ENCODE assay signal across 10 mouse cellular contexts in genomic region chr13:107934691-107935090, GRCm38 (mm10).
DNase-seq lines count a peak whose midpoint lies in the region; ATAC-seq and TF ChIP-seq lines count a peak whose summit lies in the region.
"Had no signal": no experiment of that assay in that cellular context is flagged by ENCODE, and none has a peak within 500 bp of the region (broad histone marks: within the 10 kb centered on the region; RNA-seq: fewer than 3 reads in every experiment).

No protein-coding gene starts in this region.

- no peaks in the 10 kb centered on the region for H3K36me3 ChIP-seq in hindbrain, embryonic 10.5 days
- H3K36me3 ChIP-seq in hindbrain, embryonic 11.5 days (ENCODE audit: control insufficient read depth, insufficient read depth, low read length): no peaks in the 10 kb centered on the region
- H3K36me3 ChIP-seq in liver, embryonic 13.5 days: no peaks in the 10 kb centered on the region

- DNase-seq in hindbrain, embryonic 10.5 days (ENCODE audit: low spot score): no peak
- DNase-seq in hindbrain, embryonic 11.5 days (ENCODE audit: low spot score): no peak
- no peak for DNase-seq in liver, embryonic 13.5 days
- no peak for DNase-seq in cerebellum, adult 2 months
- no peak for DNase-seq in right cerebral cortex, postnatal 10 days (ENCODE audit: low spot score in 2 of 2)
- DNase-seq in right cerebral cortex, postnatal 4 days: no peak
- DNase-seq: adrenal gland, postnatal 36 days; layer of hippocampus, postnatal 36 days had no signal

- peak overlapping the region; percentile 24; the same call in 1 of the 2 replicates for H3K27ac ChIP-seq in hindbrain, embryonic 10.5 days
- no peak overlapping the region for H3K27ac ChIP-seq in hindbrain, embryonic 11.5 days (ENCODE audit: low read depth, low read length)
- H3K27ac ChIP-seq in liver, embryonic 13.5 days: no peak overlapping the region
- no peak overlapping the region for H3K27ac ChIP-seq in cerebellum, adult 2 months (ENCODE audit: insufficient read depth, low read length)

- H3K27me3 ChIP-seq in hindbrain, embryonic 10.5 days (ENCODE audit: insufficient read depth, poor library complexity, severe bottlenecking): no peaks in the 10 kb centered on the region
- no peaks in the 10 kb centered on the region for H3K27me3 ChIP-seq in hindbrain, embryonic 11.5 days (ENCODE audit: control insufficient read depth, insufficient read depth, low read length)
- no peaks in the 10 kb centered on the region for H3K27me3 ChIP-seq in liver, embryonic 13.5 days
- no peaks in the 10 kb centered on the region; the same call in 1 of the 2 replicates for H3K27me3 ChIP-seq in cerebellum, adult 2 months (ENCODE audit: control insufficient read depth, insufficient read depth, low read length)

- no peaks in the 10 kb centered on the region for H3K9me3 ChIP-seq in hindbrain, embryonic 10.5 days
- H3K9me3 ChIP-seq in hindbrain, embryonic 11.5 days (ENCODE audit: control insufficient read depth, low read length): no peaks in the 10 kb centered on the region
- no peaks in the 10 kb centered on the region for H3K9me3 ChIP-seq in liver, embryonic 13.5 days (replicated peaks)

- TF ChIP-seq CTCF in cerebellum, adult 2 months (IDR thresholded peaks at IDR 0.05; ENCODE audit: borderline replicate concordance, insufficient read depth, low read depth, low read length): no peak

- no peak overlapping the region for H3K4me2 ChIP-seq in hindbrain, embryonic 11.5 days (replicated peaks; ENCODE audit: low read depth, low read length)
- peak overlapping the region; percentile 34 for H3K4me2 ChIP-seq in liver, embryonic 13.5 days

- H3K4me1 ChIP-seq in hindbrain, embryonic 10.5 days (replicated peaks): peaks cover 45% of the 10 kb centered on the region
- no peaks in the 10 kb centered on the region for H3K4me1 ChIP-seq in hindbrain, embryonic 11.5 days (replicated peaks; ENCODE audit: control insufficient read depth, insufficient read depth, low read length)
- 0 out of 2 replicates have a peak, but pooled peaks cover 11% of the 10 kb centered on the region for H3K4me1 ChIP-seq in liver, embryonic 13.5 days (replicated peaks)
- no peaks in the 10 kb centered on the region for H3K4me1 ChIP-seq in cerebellum, adult 2 months (ENCODE audit: control insufficient read depth, insufficient read depth, low read length)

- H3K9ac ChIP-seq in hindbrain, embryonic 11.5 days (ENCODE audit: low read depth, low read length): no peak overlapping the region
- H3K9ac ChIP-seq in liver, embryonic 13.5 days: no peak overlapping the region

- no peak overlapping the region for H3K4me3 ChIP-seq in hindbrain, embryonic 10.5 days
- H3K4me3 ChIP-seq in hindbrain, embryonic 11.5 days (ENCODE audit: low read depth, low read length): no peak overlapping the region
- H3K4me3 ChIP-seq in liver, embryonic 13.5 days (replicated peaks): 0 out of 2 replicates have a peak overlapping the region, but pooled peaks have one; percentile 15
- H3K4me3 ChIP-seq in cerebellum, adult 2 months (replicated peaks; ENCODE audit: insufficient read depth, low read depth, low read length): no peak overlapping the region

- ATAC-seq in hindbrain, embryonic 11.5 days (ENCODE audit: low FRiP score): no peak
- ATAC-seq in common myeloid progenitor, adult 5-6 weeks (replicated peaks; ENCODE audit: low read depth, poor library complexity, severe bottlenecking): peak; percentile 23; the same call in 1 of the 2 replicates
- ATAC-seq in granulocyte monocyte progenitor cell, adult 5-6 weeks (replicated peaks; ENCODE audit: poor library complexity, severe bottlenecking): peak; percentile 52
- no peak for ATAC-seq in liver, embryonic 13.5 days (ENCODE audit: low read depth)

- no peak for TF ChIP-seq POLR2A in cerebellum, adult 2 months (IDR thresholded peaks at IDR 0.05; ENCODE audit: borderline replicate concordance, insufficient read depth, low read length)

- 58% methylated on average over 11 of the region's 11 CpGs for WGBS in hindbrain, embryonic 10.5 days
- WGBS in hindbrain, embryonic 11.5 days: 55% methylated on average over 11 of the region's 11 CpGs
- WGBS in liver, embryonic 13.5 days (ENCODE audit: insufficient replicate concordance): 26% methylated on average over 11 of the region's 11 CpGs
- 53% methylated on average over 11 of the region's 11 CpGs for WGBS in cerebellum, adult 2 months

Comparison
In these comparisons a context has a peak if more than half of its experiments do, and no peak if none do; other contexts are left out.
1. ATAC-seq: peak in common myeloid progenitor, adult 5-6 weeks (single experiment) and granulocyte monocyte progenitor cell, adult 5-6 weeks (single experiment); none in hindbrain, embryonic 11.5 days (single experiment) and liver, embryonic 13.5 days (single experiment).